Mouse (Mus musculus): ENCODE data around the gene Rfx8. TPM values are rescaled to one million over a fixed set of nuclear protein-coding genes. Genes with fewer than 3 reads are reported as not detected.
A peak's percentile ranks its signal among the peaks of the same experiment; 100 is the strongest.

Gene Rfx8
- polyA plus RNA-seq, 1 experiment, result not detected

GRCm38 (mm10) chr1:39720186-39720585 is 611 bp downstream of the Rfx8 start:
- H3K4me3 ChIP-seq (ENCODE audit: insufficient read depth, low read length), result no peak overlapping the region
- TF ChIP-seq POLR2A (IDR thresholded peaks at IDR 0.05; ENCODE audit: low read depth, low read length), result no peak
- TF ChIP-seq CTCF (IDR thresholded peaks at IDR 0.05; ENCODE audit: borderline replicate concordance, insufficient read depth, low read length), result no peak
- H3K4me1 ChIP-seq (ENCODE audit: control insufficient read depth, insufficient read depth, low read length), result no peaks in the 10 kb centered on the region
- no peak overlapping the region for H3K27ac ChIP-seq (ENCODE audit: insufficient read depth, low read length)

GRCm38 (mm10) chr1:39715551-39715950 is 5.2 kb downstream of the Rfx8 start:
- H3K4me3 ChIP-seq (ENCODE audit: insufficient read depth, low read length), result no peak overlapping the region
- TF ChIP-seq POLR2A (IDR thresholded peaks at IDR 0.05; ENCODE audit: low read depth, low read length) (no peak), CTCF (IDR thresholded peaks at IDR 0.05; ENCODE audit: borderline replicate concordance, insufficient read depth, low read length) (no peak)
- H3K27ac ChIP-seq (ENCODE audit: insufficient read depth, low read length), result no peak overlapping the region
- H3K4me1 ChIP-seq (ENCODE audit: control insufficient read depth, insufficient read depth, low read length), result peaks cover 11% of the 10 kb centered on the region

GRCm38 (mm10) chr1:39714729-39715128 is 6.1 kb downstream of the Rfx8 start:
- Histone ChIP-seq H3K27ac (ENCODE audit: insufficient read depth, low read length) (peak overlapping the region; percentile 69), H3K4me1 (ENCODE audit: control insufficient read depth, insufficient read depth, low read length) (peaks cover 11% of the 10 kb centered on the region), H3K4me3 (ENCODE audit: insufficient read depth, low read length) (no peak overlapping the region)
- TF ChIP-seq POLR2A (IDR thresholded peaks at IDR 0.05; ENCODE audit: low read depth, low read length) (no peak), CTCF (IDR thresholded peaks at IDR 0.05; ENCODE audit: borderline replicate concordance, insufficient read depth, low read length) (no peak)

GRCm38 (mm10) chr1:39713842-39714658 is 6.7 kb downstream of the Rfx8 start:
- Histone ChIP-seq H3K27ac (ENCODE audit: insufficient read depth, low read length) (peak overlapping the region; percentile 69), H3K4me1 (ENCODE audit: control insufficient read depth, insufficient read depth, low read length) (peaks cover 11% of the 10 kb centered on the region)
- no peak for TF ChIP-seq POLR2A (IDR thresholded peaks at IDR 0.05; ENCODE audit: low read depth, low read length)
- no peak for TF ChIP-seq CTCF (IDR thresholded peaks at IDR 0.05; ENCODE audit: borderline replicate concordance, insufficient read depth, low read length)

GRCm38 (mm10) chr1:39713300-39713699 is 7.5 kb downstream of the Rfx8 start:
- Histone ChIP-seq H3K4me3 (ENCODE audit: insufficient read depth, low read length) (no peak overlapping the region), H3K4me1 (ENCODE audit: control insufficient read depth, insufficient read depth, low read length) (peaks cover 11% of the 10 kb centered on the region), H3K27ac (ENCODE audit: insufficient read depth, low read length) (peak overlapping the region; percentile 69)
- TF ChIP-seq CTCF (IDR thresholded peaks at IDR 0.05; ENCODE audit: borderline replicate concordance, insufficient read depth, low read length), result no peak
- TF ChIP-seq POLR2A (IDR thresholded peaks at IDR 0.05; ENCODE audit: low read depth, low read length), result no peak

More at GRCm38 (mm10) chr1:39713842-39714658, 6.7 kb downstream of the Rfx8 start:
- H3K4me3 ChIP-seq (ENCODE audit: insufficient read depth, low read length), result no peak overlapping the region

- Histone ChIP-seq H3K4me1 (ENCODE audit: control insufficient read depth, insufficient read depth, low read length) (peaks cover 11% of the 10 kb centered on the region), H3K27ac (ENCODE audit: insufficient read depth, low read length) (no peak overlapping the region), H3K4me3 (ENCODE audit: insufficient read depth, low read length) (no peak overlapping the region)
- TF ChIP-seq POLR2A (IDR thresholded peaks at IDR 0.05; ENCODE audit: low read depth, low read length), result no peak
These were observed 8.5 kb downstream of the Rfx8 start for GRCm38 (mm10) chr1:39712261-39712660.

- H3K4me1 ChIP-seq (ENCODE audit: control insufficient read depth, insufficient read depth, low read length), result peaks cover 11% of the 10 kb centered on the region
- TF ChIP-seq POLR2A (IDR thresholded peaks at IDR 0.05; ENCODE audit: low read depth, low read length), result no peak
- TF ChIP-seq CTCF (IDR thresholded peaks at IDR 0.05; ENCODE audit: borderline replicate concordance, insufficient read depth, low read length), result no peak
- H3K27ac ChIP-seq (ENCODE audit: insufficient read depth, low read length), result no peak overlapping the region
- H3K4me3 ChIP-seq (ENCODE audit: insufficient read depth, low read length), result no peak overlapping the region
These were observed 10.2 kb downstream of the Rfx8 start for GRCm38 (mm10) chr1:39710604-39711003.

- no peak overlapping the region for H3K27ac ChIP-seq (ENCODE audit: insufficient read depth, low read length)
- no peak overlapping the region for H3K4me3 ChIP-seq (ENCODE audit: insufficient read depth, low read length)
- TF ChIP-seq CTCF (IDR thresholded peaks at IDR 0.05; ENCODE audit: borderline replicate concordance, insufficient read depth, low read length), result no peak
- H3K4me1 ChIP-seq (ENCODE audit: control insufficient read depth, insufficient read depth, low read length), result peaks cover 11% of the 10 kb centered on the region
These were observed 10.8 kb downstream of the Rfx8 start for GRCm38 (mm10) chr1:39710016-39710415.

- Histone ChIP-seq H3K4me1 (ENCODE audit: control insufficient read depth, insufficient read depth, low read length) (0 out of 2 replicates have a peak, but pooled peaks cover 4% of the 10 kb centered on the region), H3K4me3 (ENCODE audit: insufficient read depth, low read length) (no peak overlapping the region), H3K27ac (ENCODE audit: insufficient read depth, low read length) (no peak overlapping the region)
- TF ChIP-seq POLR2A (IDR thresholded peaks at IDR 0.05; ENCODE audit: low read depth, low read length) (no peak), CTCF (IDR thresholded peaks at IDR 0.05; ENCODE audit: borderline replicate concordance, insufficient read depth, low read length) (no peak)
These were observed 12.0 kb downstream of the Rfx8 start for GRCm38 (mm10) chr1:39708778-39709177.

GRCm38 (mm10) chr1:39702216-39703046 is 18.4 kb downstream of the Rfx8 start:
- no peak overlapping the region for H3K27ac ChIP-seq (ENCODE audit: insufficient read depth, low read length)
- H3K4me3 ChIP-seq (ENCODE audit: insufficient read depth, low read length), result no peak overlapping the region
- TF ChIP-seq POLR2A (IDR thresholded peaks at IDR 0.05; ENCODE audit: low read depth, low read length), result no peak
- TF ChIP-seq CTCF (IDR thresholded peaks at IDR 0.05; ENCODE audit: borderline replicate concordance, insufficient read depth, low read length), result no peak
- no peaks in the 10 kb centered on the region for H3K4me1 ChIP-seq (ENCODE audit: control insufficient read depth, insufficient read depth, low read length)
